Mouse (Mus musculus) liver, adult (tissue): ENCODE measurements at regions not wholly inside any gene's neighbourhood (a gene's known extent, or its start where the extent isn't known, plus 50 kb on each side); places are given as distances from the start of the nearest gene placed in this dataset.

ENCODE experiments used
- GATA4 ChIP-seq: IDR thresholded peaks from 2 replicates; pipeline ENCODE4 v1.6.1; 2014; ENCODE audit warnings: mild to moderate bottlenecking, low read length; ENCODE audit not compliant: insufficient replicate concordance

- no peak for TF ChIP-seq GATA4
Observed at GRCm38 (mm10) chr17:48625971-48626370, 171.3 kb downstream of the Unc5cl start.

- no peak for TF ChIP-seq GATA4
Observed at GRCm38 (mm10) chr17:48639611-48640010, 184.9 kb downstream of the Unc5cl start.

- TF ChIP-seq GATA4: no peak
Observed at GRCm38 (mm10) chr17:48643533-48644019, 188.9 kb downstream of the Unc5cl start.

- TF ChIP-seq GATA4: no peak
Observed at GRCm38 (mm10) chr17:48645056-48645455, 190.4 kb downstream of the Unc5cl start.

GRCm38 (mm10) chr17:48646626-48647195 lies 192.0 kb downstream of the Unc5cl start:
- no peak for TF ChIP-seq GATA4

- no peak for TF ChIP-seq GATA4
Observed at GRCm38 (mm10) chr17:48647431-48647830, 192.7 kb downstream of the Unc5cl start.

- TF ChIP-seq GATA4: no peak
Observed at GRCm38 (mm10) chr17:48650556-48650955, 195.9 kb downstream of the Unc5cl start.

GRCm38 (mm10) chr17:48672749-48673148 lies 218.0 kb downstream of the Unc5cl start:
- no peak for TF ChIP-seq GATA4

- TF ChIP-seq GATA4: no peak
Observed at GRCm38 (mm10) chr17:48678216-48678832, 223.6 kb downstream of the Unc5cl start.

- no peak for TF ChIP-seq GATA4
Observed at GRCm38 (mm10) chr17:48680331-48680730, 225.6 kb downstream of the Unc5cl start.

GRCm38 (mm10) chr17:48688944-48689343 lies 234.2 kb downstream of the Unc5cl start:
- no peak for TF ChIP-seq GATA4

- TF ChIP-seq GATA4: no peak
Observed at GRCm38 (mm10) chr17:48698456-48698855, 233.7 kb upstream of the Lrfn2 start.

- no peak for TF ChIP-seq GATA4
Observed at GRCm38 (mm10) chr17:48700591-48700990, 231.6 kb upstream of the Lrfn2 start.

GRCm38 (mm10) chr17:48720506-48720905 lies 211.7 kb upstream of the Lrfn2 start:
- no peak for TF ChIP-seq GATA4

- no peak for TF ChIP-seq GATA4
Observed at GRCm38 (mm10) chr17:48723286-48723685, 208.9 kb upstream of the Lrfn2 start.

GRCm38 (mm10) chr17:48724513-48725112 lies 207.6 kb upstream of the Lrfn2 start:
- no peak for TF ChIP-seq GATA4
